Mouse (Mus musculus): Measurements from ENCODE around the gene Kctd10. TPM values are rescaled to one million over a fixed set of nuclear protein-coding genes. Genes with fewer than 3 reads are reported as not detected.

The Kctd10 gene
- polyA plus RNA-seq, 1 experiment from 2014 or later: 116 TPM

DNA sequence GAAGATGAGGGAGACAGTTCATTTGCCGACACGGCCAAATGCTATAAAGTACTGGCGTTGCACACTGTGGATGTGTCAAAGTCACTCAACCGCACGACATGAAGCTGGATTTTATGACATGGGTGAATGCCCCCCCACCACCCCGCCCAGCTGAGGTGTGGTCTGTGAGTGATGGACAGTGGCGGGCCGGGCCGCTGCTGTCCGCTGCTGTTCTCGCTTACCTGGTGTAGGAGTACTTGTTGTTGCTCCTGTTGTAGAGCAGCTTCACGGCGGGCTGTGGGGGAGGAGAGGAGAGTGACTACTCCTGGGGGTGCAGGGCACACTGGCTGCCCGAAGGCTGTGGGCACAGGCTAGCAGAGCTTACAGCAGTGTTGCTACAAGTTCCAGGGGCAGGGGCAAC is 12.2 kb downstream of the Kctd10 start:
- Histone ChIP-seq H3K27ac (ENCODE audit: low read depth) (no peak overlapping the region), H3K9me3 (ENCODE audit: control insufficient read depth, low read length) (no peaks in the 10 kb centered on the region), H3K4me1 (replicated peaks; ENCODE audit: control insufficient read depth, insufficient read depth, low read length) (peaks cover 46% of the 10 kb centered on the region), H3K4me2 (ENCODE audit: low read length) (no peak overlapping the region), H3K27me3 (replicated peaks; ENCODE audit: control insufficient read depth, insufficient read depth, low read length) (no peaks in the 10 kb centered on the region), H3K36me3 (ENCODE audit: control insufficient read depth, insufficient read depth, low read length) (peaks cover 93% of the 10 kb centered on the region), H3K9ac (ENCODE audit: low read length) (no peak overlapping the region), H3K4me3 (ENCODE audit: low read depth, low read length) (no peak overlapping the region)
- DNase-seq (ENCODE audit: low spot score) (no peak), ATAC-seq (replicated peaks; ENCODE audit: low FRiP score, low TSS enrichment, low read depth) (no peak)
- WGBS: 81% methylated on average over 14 of the region's 14 CpGs

DNA sequence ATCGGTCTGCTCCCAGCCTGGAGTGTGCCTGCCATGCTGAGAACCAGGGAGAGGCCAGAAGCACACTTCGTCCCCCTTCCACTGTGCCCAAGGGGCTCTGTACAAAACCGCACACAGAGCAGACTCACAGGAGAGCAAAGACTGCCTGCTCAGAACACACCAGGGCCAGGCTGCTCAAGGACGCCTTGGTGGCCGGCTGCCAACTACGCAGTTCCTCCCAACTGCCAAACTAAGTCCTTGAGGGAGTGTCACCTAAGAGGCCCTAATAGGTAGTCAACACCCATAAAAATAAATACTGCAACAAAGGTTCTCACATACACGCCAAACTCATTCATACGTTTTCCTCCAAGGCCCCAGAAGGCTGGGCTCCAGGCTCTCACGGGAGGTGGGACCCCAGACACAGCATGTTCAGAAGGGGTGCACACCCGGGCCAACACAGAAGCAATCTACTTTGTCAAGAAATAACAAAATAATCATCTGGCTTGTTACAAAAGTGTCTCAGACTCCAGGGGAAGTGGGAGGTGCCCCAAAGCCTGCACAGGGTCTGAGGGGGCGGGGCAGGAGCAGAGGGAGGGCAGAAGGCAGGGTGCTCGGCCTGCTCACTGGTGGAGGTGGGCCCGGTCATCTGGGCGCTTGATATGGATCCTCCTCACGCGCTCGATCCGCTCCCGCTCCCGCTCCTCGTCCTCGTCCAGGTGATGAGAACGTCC is 15.1 kb downstream of the Kctd10 start:
- Histone ChIP-seq H3K4me1 (replicated peaks; ENCODE audit: control insufficient read depth, insufficient read depth, low read length) (peaks cover 17% of the 10 kb centered on the region), H3K27ac (ENCODE audit: low read depth) (peak overlapping the region; percentile 43; the same call in 1 of the 2 replicates), H3K27me3 (replicated peaks; ENCODE audit: control insufficient read depth, insufficient read depth, low read length) (no peaks in the 10 kb centered on the region), H3K9ac (ENCODE audit: low read length) (no peak overlapping the region), H3K9me3 (ENCODE audit: control insufficient read depth, low read length) (no peaks in the 10 kb centered on the region), H3K36me3 (ENCODE audit: control insufficient read depth, insufficient read depth, low read length) (peaks cover 98% of the 10 kb centered on the region), H3K4me2 (ENCODE audit: low read length) (no peak overlapping the region), H3K4me3 (ENCODE audit: low read depth, low read length) (no peak overlapping the region)
- whole genome bisulfite sequencing: 79% methylated on average over 23 of the region's 23 CpGs
- ATAC-seq (replicated peaks; ENCODE audit: low FRiP score, low TSS enrichment, low read depth): peak; percentile 68
- DNase-seq (ENCODE audit: low spot score): no peak

GRCm38 (mm10) chr5:114360968-114361367 is 19.3 kb downstream of the Kctd10 start:
- Histone ChIP-seq H3K36me3 (ENCODE audit: control insufficient read depth, insufficient read depth, low read length) (peaks cover 60% of the 10 kb centered on the region), H3K4me3 (ENCODE audit: low read depth, low read length) (no peak overlapping the region), H3K27ac (ENCODE audit: low read depth) (no peak overlapping the region), H3K9ac (ENCODE audit: low read length) (no peak overlapping the region), H3K4me2 (ENCODE audit: low read length) (no peak overlapping the region), H3K27me3 (replicated peaks; ENCODE audit: control insufficient read depth, insufficient read depth, low read length) (no peaks in the 10 kb centered on the region), H3K4me1 (replicated peaks; ENCODE audit: control insufficient read depth, insufficient read depth, low read length) (peaks cover 22% of the 10 kb centered on the region), H3K9me3 (ENCODE audit: control insufficient read depth, low read length) (no peaks in the 10 kb centered on the region)
- WGBS: 83% methylated on average over 15 of the region's 15 CpGs
- ATAC-seq (replicated peaks; ENCODE audit: low FRiP score, low TSS enrichment, low read depth) (no peak), DNase-seq (ENCODE audit: low spot score) (no peak)

GRCm38 (mm10) chr5:114359586-114359985 is 20.7 kb downstream of the Kctd10 start:
- Histone ChIP-seq H3K4me3 (ENCODE audit: low read depth, low read length) (0 out of 2 replicates have a peak overlapping the region, but pooled peaks have one; percentile 4), H3K27me3 (replicated peaks; ENCODE audit: control insufficient read depth, insufficient read depth, low read length) (no peaks in the 10 kb centered on the region), H3K4me2 (ENCODE audit: low read length) (peak overlapping the region; percentile 3; the same call in 1 of the 2 replicates), H3K9ac (ENCODE audit: low read length) (0 out of 2 replicates have a peak overlapping the region, but pooled peaks have one; percentile 13), H3K9me3 (ENCODE audit: control insufficient read depth, low read length) (no peaks in the 10 kb centered on the region), H3K4me1 (replicated peaks; ENCODE audit: control insufficient read depth, insufficient read depth, low read length) (peaks cover 22% of the 10 kb centered on the region), H3K36me3 (ENCODE audit: control insufficient read depth, insufficient read depth, low read length) (peaks cover 46% of the 10 kb centered on the region), H3K27ac (ENCODE audit: low read depth) (peak overlapping the region; percentile 81)
- DNase-seq (ENCODE audit: low spot score) (peak; percentile 63), ATAC-seq (replicated peaks; ENCODE audit: low FRiP score, low TSS enrichment, low read depth) (peak; percentile 44; the same call in 1 of the 2 replicates)
- 27% methylated on average over 8 of the region's 8 CpGs for WGBS

- no peaks in the 10 kb centered on the region for H3K27me3 ChIP-seq (replicated peaks; ENCODE audit: control insufficient read depth, insufficient read depth, low read length)
- DNase-seq (ENCODE audit: low spot score) (no peak), ATAC-seq (replicated peaks; ENCODE audit: low FRiP score, low TSS enrichment, low read depth) (no peak)
- no peak overlapping the region for H3K9ac ChIP-seq (ENCODE audit: low read length)
- H3K4me3 ChIP-seq (ENCODE audit: low read depth, low read length): no peak overlapping the region
- WGBS: 66% methylated on average over 10 of the region's 10 CpGs
- H3K4me2 ChIP-seq (ENCODE audit: low read length): peak overlapping the region; percentile 3; the same call in 1 of the 2 replicates
- H3K9me3 ChIP-seq (ENCODE audit: control insufficient read depth, low read length): no peaks in the 10 kb centered on the region
- H3K36me3 ChIP-seq (ENCODE audit: control insufficient read depth, insufficient read depth, low read length): peaks cover 39% of the 10 kb centered on the region
- H3K4me1 ChIP-seq (replicated peaks; ENCODE audit: control insufficient read depth, insufficient read depth, low read length): peaks cover 22% of the 10 kb centered on the region
- peak overlapping the region; percentile 81 for H3K27ac ChIP-seq (ENCODE audit: low read depth)
Observed at GRCm38 (mm10) chr5:114358833-114359232, 21.5 kb downstream of the Kctd10 start.

- peak; percentile 77 for ATAC-seq (replicated peaks; ENCODE audit: low FRiP score, low TSS enrichment, low read depth)
- Histone ChIP-seq H3K27ac (ENCODE audit: low read depth) (peak overlapping the region; percentile 89), H3K36me3 (ENCODE audit: control insufficient read depth, insufficient read depth, low read length) (peaks cover 22% of the 10 kb centered on the region; the same call in 1 of the 2 replicates), H3K27me3 (replicated peaks; ENCODE audit: control insufficient read depth, insufficient read depth, low read length) (no peaks in the 10 kb centered on the region), H3K4me2 (ENCODE audit: low read length) (peak overlapping the region; percentile 38), H3K4me3 (ENCODE audit: low read depth, low read length) (0 out of 2 replicates have a peak overlapping the region, but pooled peaks have one; percentile 3), H3K4me1 (replicated peaks; ENCODE audit: control insufficient read depth, insufficient read depth, low read length) (peaks cover 22% of the 10 kb centered on the region), H3K9ac (ENCODE audit: low read length) (0 out of 2 replicates have a peak overlapping the region, but pooled peaks have one; percentile 8), H3K9me3 (ENCODE audit: control insufficient read depth, low read length) (no peaks in the 10 kb centered on the region)
- peak; percentile 91 for DNase-seq (ENCODE audit: low spot score)
- WGBS: 35% methylated on average over 23 of the region's 23 CpGs
Observed at GRCm38 (mm10) chr5:114356936-114357751, 23.2 kb downstream of the Kctd10 start.

- DNase-seq (ENCODE audit: low spot score): no peak
- no peaks in the 10 kb centered on the region for H3K9me3 ChIP-seq (ENCODE audit: control insufficient read depth, low read length)
- peaks cover 14% of the 10 kb centered on the region; the same call in 1 of the 2 replicates for H3K36me3 ChIP-seq (ENCODE audit: control insufficient read depth, insufficient read depth, low read length)
- H3K9ac ChIP-seq (ENCODE audit: low read length): 0 out of 2 replicates have a peak overlapping the region, but pooled peaks have one; percentile 8
- no peaks in the 10 kb centered on the region for H3K27me3 ChIP-seq (replicated peaks; ENCODE audit: control insufficient read depth, insufficient read depth, low read length)
- peak overlapping the region; percentile 89 for H3K27ac ChIP-seq (ENCODE audit: low read depth)
- H3K4me2 ChIP-seq (ENCODE audit: low read length): peak overlapping the region; percentile 38
- 0 out of 2 replicates have a peak overlapping the region, but pooled peaks have one; percentile 3 for H3K4me3 ChIP-seq (ENCODE audit: low read depth, low read length)
- ATAC-seq (replicated peaks; ENCODE audit: low FRiP score, low TSS enrichment, low read depth): peak; percentile 78; the same call in 1 of the 2 replicates
- H3K4me1 ChIP-seq (replicated peaks; ENCODE audit: control insufficient read depth, insufficient read depth, low read length): peaks cover 22% of the 10 kb centered on the region
- 17% methylated on average over 7 of the region's 7 CpGs for WGBS
Observed at GRCm38 (mm10) chr5:114356250-114356935, 23.9 kb downstream of the Kctd10 start.

DNA sequence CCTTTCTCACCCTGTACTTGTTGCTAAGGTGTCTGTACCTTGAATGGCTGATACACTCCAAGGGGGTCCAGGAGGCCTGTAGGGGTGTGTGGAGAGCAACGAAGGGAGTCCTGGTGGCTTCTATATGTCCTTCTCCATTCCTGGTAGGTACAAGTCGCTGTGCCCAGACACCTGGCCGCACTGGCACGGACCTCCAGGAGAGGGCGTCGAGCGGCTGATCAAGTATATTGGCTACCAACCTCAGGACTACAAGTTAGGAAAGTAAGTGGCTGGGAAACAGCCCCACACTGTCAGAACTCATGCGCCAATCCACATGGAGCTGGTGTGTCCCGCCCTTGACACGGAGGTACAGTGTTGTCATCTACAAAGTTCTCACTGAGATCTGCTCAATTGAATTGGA is 28.8 kb downstream of the Kctd10 start:
- Histone ChIP-seq H3K27ac (ENCODE audit: low read depth) (no peak overlapping the region), H3K27me3 (replicated peaks; ENCODE audit: control insufficient read depth, insufficient read depth, low read length) (no peaks in the 10 kb centered on the region), H3K9me3 (ENCODE audit: control insufficient read depth, low read length) (no peaks in the 10 kb centered on the region), H3K9ac (ENCODE audit: low read length) (no peak overlapping the region), H3K36me3 (ENCODE audit: control insufficient read depth, insufficient read depth, low read length) (no peaks in the 10 kb centered on the region), H3K4me2 (ENCODE audit: low read length) (no peak overlapping the region), H3K4me3 (ENCODE audit: low read depth, low read length) (no peak overlapping the region), H3K4me1 (replicated peaks; ENCODE audit: control insufficient read depth, insufficient read depth, low read length) (no peaks in the 10 kb centered on the region)
- DNase-seq (ENCODE audit: low spot score) (no peak), ATAC-seq (replicated peaks; ENCODE audit: low FRiP score, low TSS enrichment, low read depth) (no peak)
- WGBS: 63% methylated on average over 10 of the region's 10 CpGs
